Mouse (Mus musculus): Measurements from ENCODE around the gene Gm13697.
"Not testable (repeated sequence)": the region's sequence is repeated elsewhere in the genome, so short reads cannot be mapped to it uniquely, and the experiment has no call there.

The Gm13697 gene

GRCm38 (mm10) chr2:83984443-83984842 lies at the start of gene Gm13697:
Gene Gm13697 (plus strand): TSS chr2:83984743.
- not testable (repeated sequence) for DNase-seq (ENCODE audit: extremely low spot score, low read depth, low spot score)

GRCm38 (mm10) chr2:83940931-83941361 lies 43.6 kb upstream of the Gm13697 start, which contains the start of gene Zswim2:
Gene Zswim2 (minus strand): TSS chr2:83941228.
- DNase-seq (ENCODE audit: extremely low spot score, low read depth, low spot score), result no peak

- DNase-seq (ENCODE audit: extremely low spot score, low read depth, low spot score), result no peak
Measured at GRCm38 (mm10) chr2:83941378-83941777, 43.2 kb upstream of the Gm13697 start.

- DNase-seq (ENCODE audit: extremely low spot score, low read depth, low spot score), result no peak
Measured at GRCm38 (mm10) chr2:83941792-83942191, 42.8 kb upstream of the Gm13697 start.

GRCm38 (mm10) chr2:83955393-83955792 lies 29.1 kb upstream of the Gm13697 start, which contains the start of gene Gm13698:
Gene Gm13698 (plus strand): TSS chr2:83955693.
- DNase-seq (ENCODE audit: extremely low spot score, low read depth, low spot score), result not testable (repeated sequence)

- DNase-seq (ENCODE audit: extremely low spot score, low read depth, low spot score), result not testable (repeated sequence)
Measured at GRCm38 (mm10) chr2:83961203-83961602, 23.3 kb upstream of the Gm13697 start, which contains the start of gene Gm13693. Gene Gm13693 (plus strand): TSS chr2:83961503.

- DNase-seq (ENCODE audit: extremely low spot score, low read depth, low spot score), result not testable (repeated sequence)
Measured at GRCm38 (mm10) chr2:83967013-83967412, 17.5 kb upstream of the Gm13697 start, which contains the start of gene Gm13695. Gene Gm13695 (plus strand): TSS chr2:83967313.

GRCm38 (mm10) chr2:83972823-83973222 lies 11.7 kb upstream of the Gm13697 start, which contains the start of gene Gm13696:
Gene Gm13696 (plus strand): TSS chr2:83973123.
- not testable (repeated sequence) for DNase-seq (ENCODE audit: extremely low spot score, low read depth, low spot score)

- DNase-seq (ENCODE audit: extremely low spot score, low read depth, low spot score), result not testable (repeated sequence)
Measured at GRCm38 (mm10) chr2:83978633-83979032, 5.9 kb upstream of the Gm13697 start, which contains the start of gene Gm13694. Gene Gm13694 (plus strand): TSS chr2:83978933.

GRCm38 (mm10) chr2:83990253-83990652 lies 5.7 kb downstream of the Gm13697 start, which contains the start of gene Gm13691:
Gene Gm13691 (plus strand): TSS chr2:83990553.
- not testable (repeated sequence) for DNase-seq (ENCODE audit: extremely low spot score, low read depth, low spot score)

GRCm38 (mm10) chr2:83993639-83994255 lies 9.2 kb downstream of the Gm13697 start:
- not testable (repeated sequence) for DNase-seq (ENCODE audit: extremely low spot score, low read depth, low spot score)

GRCm38 (mm10) chr2:83994526-83994925 lies 10.0 kb downstream of the Gm13697 start:
- not testable (repeated sequence) for DNase-seq (ENCODE audit: extremely low spot score, low read depth, low spot score)

- DNase-seq (ENCODE audit: extremely low spot score, low read depth, low spot score), result no peak
Measured at GRCm38 (mm10) chr2:84008913-84009312, 24.4 kb downstream of the Gm13697 start.

GRCm38 (mm10) chr2:84009818-84010217 lies 25.3 kb downstream of the Gm13697 start:
- no peak for DNase-seq (ENCODE audit: extremely low spot score, low read depth, low spot score)

- DNase-seq (ENCODE audit: extremely low spot score, low read depth, low spot score), result no peak
Measured at GRCm38 (mm10) chr2:84014572-84014971, 30.0 kb downstream of the Gm13697 start.

- not testable (repeated sequence) for DNase-seq (ENCODE audit: extremely low spot score, low read depth, low spot score)
Measured at GRCm38 (mm10) chr2:84016291-84016690, 31.7 kb downstream of the Gm13697 start.

GRCm38 (mm10) chr2:84018330-84018729 lies 33.8 kb downstream of the Gm13697 start:
- no peak for DNase-seq (ENCODE audit: extremely low spot score, low read depth, low spot score)

- DNase-seq (ENCODE audit: extremely low spot score, low read depth, low spot score), result no peak
Measured at GRCm38 (mm10) chr2:84019519-84020305, 35.2 kb downstream of the Gm13697 start.

- no peak for DNase-seq (ENCODE audit: extremely low spot score, low read depth, low spot score)
Measured at GRCm38 (mm10) chr2:84021930-84022329, 37.4 kb downstream of the Gm13697 start.

GRCm38 (mm10) chr2:84022905-84023304 lies 38.4 kb downstream of the Gm13697 start:
- no peak for DNase-seq (ENCODE audit: extremely low spot score, low read depth, low spot score)

GRCm38 (mm10) chr2:84023319-84023718 lies 38.8 kb downstream of the Gm13697 start:
- DNase-seq (ENCODE audit: extremely low spot score, low read depth, low spot score), result no peak
